Mouse (Mus musculus) kidney, adult 11 months (tissue): Measurements from ENCODE around the gene Birc5.

Source experiments
- DNase-seq: peaks from one replicate; pipeline ENCODE4 v3.0.0; 2022

The Birc5 gene

GRCm38 (mm10) chr11:117888853-117889822 is 40.1 kb downstream of the Birc5 start:
- no peak for DNase-seq

DNA sequence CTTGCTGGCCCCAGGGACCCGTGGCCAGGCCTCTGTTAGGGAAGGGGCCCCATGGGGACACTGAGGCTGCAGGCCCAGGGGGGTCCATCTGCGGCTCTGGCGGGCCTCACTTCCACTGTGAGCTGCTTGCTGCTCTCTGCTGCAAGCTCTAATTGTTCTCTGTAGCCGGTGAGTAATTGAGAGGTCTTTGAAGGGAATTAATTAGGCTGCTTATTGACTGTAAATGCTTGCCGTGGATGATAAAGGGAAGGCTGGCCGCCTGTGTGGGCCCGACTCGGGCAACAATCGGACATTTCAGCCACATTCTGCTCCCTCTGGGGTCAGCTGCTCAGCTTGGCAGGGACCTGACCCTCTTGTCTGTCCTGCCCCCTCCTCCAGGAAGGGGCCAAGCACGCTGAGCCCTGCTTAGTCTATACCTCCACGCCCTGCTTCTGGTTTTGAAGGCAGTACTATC is 40.9 kb downstream of the Birc5 start:
- DNase-seq, result no peak

DNA sequence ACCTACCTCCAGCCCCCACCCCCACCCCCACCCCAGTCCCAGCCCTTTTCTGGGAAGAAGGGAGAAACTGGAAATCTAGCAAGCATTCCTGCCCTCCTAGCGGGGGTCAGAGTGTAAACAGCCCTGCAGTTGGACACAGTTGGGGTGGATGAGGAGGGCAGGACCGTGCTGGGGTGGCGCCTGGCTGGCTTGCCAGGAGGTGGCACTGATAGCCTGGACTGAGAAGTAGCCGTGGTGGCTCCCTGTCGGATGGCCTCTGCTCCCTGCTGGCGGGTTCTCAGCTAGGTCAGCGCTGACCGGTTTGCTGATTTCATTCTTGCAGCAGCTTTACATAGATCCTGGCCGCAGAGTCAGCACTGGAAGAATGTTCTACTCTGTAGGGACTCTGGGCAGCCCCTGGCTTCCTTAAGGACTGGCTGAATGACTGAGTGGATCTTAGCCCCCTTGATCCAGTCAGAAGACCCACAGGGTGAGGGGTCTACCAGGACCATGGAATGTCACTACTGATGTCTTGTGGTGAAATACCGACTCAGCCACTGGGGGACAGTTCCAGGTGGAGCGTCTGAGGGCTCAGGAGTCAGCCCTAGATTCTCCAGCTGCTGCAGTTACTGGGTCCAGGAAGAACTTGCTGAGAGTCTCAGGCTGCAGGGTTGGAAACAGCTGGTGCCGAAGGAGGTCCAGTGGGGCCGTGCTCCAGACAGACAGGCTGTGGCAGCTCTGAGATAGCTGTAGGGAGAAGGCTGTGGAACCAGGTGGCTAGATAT is 41.6 kb downstream of the Birc5 start:
- no peak for DNase-seq

DNA sequence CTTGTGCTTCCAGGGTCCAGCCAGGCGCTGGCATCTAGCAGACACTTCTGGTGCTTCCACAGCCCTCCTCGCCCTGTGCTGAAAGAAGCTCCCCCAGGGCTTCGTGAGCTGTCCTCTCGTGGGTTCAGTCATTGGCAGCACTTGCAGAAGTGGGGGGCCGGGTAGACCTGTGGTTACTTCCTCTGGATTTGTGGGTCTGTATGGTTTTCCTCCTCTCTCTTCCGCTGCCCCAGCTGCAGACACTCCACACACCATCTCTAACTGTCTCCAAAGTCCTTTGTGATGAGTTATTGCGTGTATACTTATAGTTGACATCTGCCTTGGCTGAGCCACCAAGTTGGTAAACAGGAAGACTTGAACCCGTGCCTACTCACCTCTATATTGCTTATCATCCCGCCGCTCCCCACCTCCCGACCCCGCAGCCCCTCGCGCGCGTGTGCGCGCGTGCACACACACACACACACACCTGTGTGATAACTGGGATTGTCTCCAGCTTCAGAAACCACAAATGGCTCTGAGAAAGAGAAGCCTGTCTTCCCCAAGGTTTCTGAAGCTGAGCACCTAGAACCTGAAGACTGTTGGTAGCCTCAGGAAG is 42.6 kb downstream of the Birc5 start:
- DNase-seq, result no peak

DNA sequence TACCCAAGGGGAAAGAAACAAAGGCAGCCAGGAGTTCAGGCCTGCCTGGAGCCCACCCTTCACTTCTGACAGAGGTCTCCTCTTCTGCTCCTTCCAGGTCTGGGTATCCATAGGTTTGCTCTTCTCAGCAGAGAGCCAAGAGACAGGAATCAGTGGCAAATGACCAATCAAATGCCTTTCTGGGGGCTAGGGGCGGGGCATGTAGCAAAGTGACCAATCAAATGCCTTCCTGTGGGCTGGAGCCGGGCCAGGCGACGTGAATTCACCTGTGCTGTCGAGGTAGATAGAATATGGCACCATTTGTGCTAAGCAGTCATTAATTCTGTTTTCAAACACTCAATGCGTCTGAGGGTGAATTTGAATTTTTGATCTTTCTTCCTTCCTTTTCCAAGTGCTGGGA is 43.1 kb downstream of the Birc5 start:
- no peak for DNase-seq

GRCm38 (mm10) chr11:117894676-117895075 is 45.6 kb downstream of the Birc5 start:
- DNase-seq, result no peak

DNA sequence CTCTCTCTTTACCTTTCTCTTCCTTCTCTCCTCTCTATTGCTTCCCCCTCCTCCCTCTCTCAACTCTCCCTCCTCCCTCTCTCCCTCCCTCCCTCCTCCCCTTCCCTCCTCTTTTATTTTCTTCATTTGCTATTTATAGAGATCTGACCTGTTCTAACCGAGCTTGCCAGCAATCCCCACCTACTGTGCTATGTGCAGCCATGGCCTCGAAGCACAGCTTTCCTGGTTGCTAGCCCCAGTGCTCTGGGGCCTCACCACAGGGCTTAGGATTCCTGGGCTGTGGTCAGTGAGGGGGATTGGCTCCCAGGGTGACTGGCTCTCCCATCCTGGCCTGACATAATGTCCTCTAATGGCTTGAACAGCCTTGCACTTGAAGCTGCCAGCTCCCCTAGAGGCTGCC is 47.5 kb downstream of the Birc5 start:
- no peak for DNase-seq

- no peak for DNase-seq
Measured at GRCm38 (mm10) chr11:117902282-117902681, 53.2 kb downstream of the Birc5 start.

DNA sequence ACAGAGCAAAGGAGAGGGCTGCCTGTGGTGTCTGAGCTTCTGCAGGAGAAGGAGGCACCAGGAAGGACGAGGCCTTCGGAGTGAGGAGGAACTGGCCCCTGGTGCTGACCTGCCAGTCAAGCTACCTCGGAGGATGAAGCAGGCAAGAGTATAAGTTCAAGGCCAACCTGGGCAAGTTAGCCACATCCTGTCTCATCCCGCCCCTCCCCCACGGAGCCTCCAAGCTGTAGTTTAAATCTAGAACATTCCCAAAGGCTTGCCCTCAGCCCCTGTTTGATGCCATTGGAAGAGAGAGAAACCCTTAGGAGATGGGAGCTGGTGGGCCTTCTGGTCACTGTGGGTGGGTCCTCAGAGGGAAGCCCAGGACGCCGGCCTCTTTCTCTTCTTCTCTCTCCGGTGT is 55.4 kb downstream of the Birc5 start:
- DNase-seq, result no peak
